Mouse (Mus musculus) testis, adult 2 months (tissue): ENCODE results near the gene Coa3. TPM values are rescaled to one million over a fixed set of nuclear protein-coding genes. Genes with fewer than 3 reads are reported as not detected.

Source experiments
- H3K27ac ChIP-seq: fragments of 200-500 bp; 2 replicates; pipeline ENCODE4 v1.5.1; 2012; ENCODE audit warnings: low read depth, low read length; ENCODE audit not compliant: control insufficient read depth, insufficient read depth
- H3K27me3 ChIP-seq: fragments of 200-500 bp; 2 replicates; pipeline ENCODE4 v1.6.1; 2012; ENCODE audit warnings: mild to moderate bottlenecking, low read length, moderate library complexity; ENCODE audit not compliant: control insufficient read depth, insufficient read depth
- H3K36me3 ChIP-seq: fragments of 200-500 bp; 2 replicates; pipeline ENCODE4 v1.6.1; 2012; ENCODE audit warnings: mild to moderate bottlenecking, low read length; ENCODE audit not compliant: control insufficient read depth, insufficient read depth
- H3K4me1 ChIP-seq: fragments of 200-500 bp; 2 replicates; pipeline ENCODE4 v1.6.1; 2012; ENCODE audit warnings: low read length; ENCODE audit not compliant: control insufficient read depth, insufficient read depth
- H3K4me3 ChIP-seq: fragments of 200-500 bp; 2 replicates; pipeline ENCODE4 v1.5.1; 2012; ENCODE audit warnings: low read depth, mild to moderate bottlenecking, low read length, moderate library complexity, mixed read lengths; ENCODE audit not compliant: control insufficient read depth
- CTCF ChIP-seq: fragments of 200-500 bp; IDR thresholded peaks from 2 replicates; pipeline ENCODE4 v1.5.1; 2012; ENCODE audit warnings: low read depth, mild to moderate bottlenecking, inconsistent platforms, low read length, moderate library complexity; ENCODE audit not compliant: control insufficient read depth, insufficient read depth, insufficient replicate concordance
- POLR2A ChIP-seq: fragments of 200-500 bp; IDR thresholded peaks from 2 replicates; pipeline ENCODE4 v1.6.1; 2012; ENCODE audit warnings: low read depth, mild to moderate bottlenecking, inconsistent platforms, low read length, moderate library complexity; ENCODE audit not compliant: control insufficient read depth
- polyA plus RNA-seq: library from polyadenylated mRNA; depleted of rRNA; stranded (reverse); fragments of >200 nt; gene quantifications from 2 replicates; pipeline ENCODE4 v1.2.3, GENCODE M21; 2012

The Coa3 gene
- polyA plus RNA-seq, 1 experiment = 46.6 TPM

DNA sequence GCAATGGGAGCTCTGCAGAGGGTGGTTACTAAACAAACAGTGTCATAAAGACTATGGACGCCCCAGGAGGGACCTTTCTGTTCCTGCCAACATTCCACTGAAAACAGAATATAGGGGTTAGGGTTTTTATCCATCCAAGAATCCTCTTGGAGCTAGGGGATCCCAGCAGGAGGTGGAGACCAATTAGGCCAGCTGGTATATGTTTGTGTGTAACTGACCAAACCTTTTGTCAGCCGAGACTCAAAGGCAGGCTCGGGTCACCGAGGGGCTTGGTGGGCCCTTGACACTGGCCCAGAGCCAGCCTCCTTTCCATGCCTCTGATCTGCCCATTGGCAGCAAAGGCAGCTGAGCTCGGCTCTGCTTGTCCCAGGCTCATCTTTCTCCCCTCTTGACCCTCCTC is 4.0 kb upstream of the Coa3 start:
- Histone ChIP-seq H3K36me3 (peaks cover 4% of the 10 kb centered on the region; the same call in 1 of the 2 replicates), H3K27me3 (no peaks in the 10 kb centered on the region), H3K27ac (no peak overlapping the region), H3K4me1 (peaks cover 5% of the 10 kb centered on the region), H3K4me3 (no peak overlapping the region)
- no peak for TF ChIP-seq CTCF
- TF ChIP-seq POLR2A = no peak

DNA sequence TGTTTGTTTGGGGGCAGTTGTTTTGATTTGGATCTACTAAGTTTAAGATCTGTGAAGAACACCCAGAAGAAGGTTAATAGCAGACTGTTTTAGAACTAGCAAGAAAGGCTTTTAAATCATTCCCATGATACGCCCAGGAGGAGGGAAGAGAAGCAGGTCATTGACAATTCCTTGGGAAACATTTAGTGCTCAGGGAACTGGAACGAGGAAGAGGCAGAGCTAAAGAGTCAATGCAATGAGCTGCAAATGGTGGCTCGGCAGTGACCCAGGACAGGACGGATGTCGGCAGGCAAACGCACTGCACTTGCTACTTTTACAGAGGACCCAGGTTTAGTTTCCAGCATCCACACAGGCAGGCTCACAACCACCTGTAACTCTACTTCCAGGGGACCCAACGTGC is 1.9 kb upstream of the Coa3 start:
- Histone ChIP-seq H3K4me1 (peaks cover 11% of the 10 kb centered on the region), H3K27me3 (no peaks in the 10 kb centered on the region), H3K4me3 (peak overlapping the region; percentile 43; the same call in 1 of the 2 replicates), H3K27ac (no peak overlapping the region), H3K36me3 (peaks cover 4% of the 10 kb centered on the region; the same call in 1 of the 2 replicates)
- TF ChIP-seq POLR2A = no peak
- no peak for TF ChIP-seq CTCF

DNA sequence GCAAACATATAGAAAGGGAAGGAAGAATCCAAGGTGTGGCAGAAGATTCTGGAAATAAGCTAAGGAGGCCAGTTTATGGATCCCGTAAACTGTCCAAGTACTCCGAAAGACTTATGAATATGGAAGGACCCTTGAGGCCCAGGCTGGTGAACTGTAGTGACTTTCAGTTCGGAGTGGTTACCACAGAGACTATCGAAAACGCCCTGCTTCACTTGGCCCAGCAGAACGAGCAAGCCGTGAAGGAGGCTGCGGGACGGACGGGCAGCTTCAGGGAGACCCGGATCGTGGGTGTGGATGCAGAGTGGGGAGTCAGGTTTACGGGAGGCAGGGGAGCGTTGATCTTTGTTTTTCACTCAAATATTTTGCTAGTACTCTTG is 267 bp upstream of the Coa3 start:
- H3K27ac ChIP-seq = peak overlapping the region; percentile 96
- no peak; the same call in 1 of the 2 replicates for TF ChIP-seq POLR2A
- TF ChIP-seq CTCF = no peak
- H3K4me1 ChIP-seq = peaks cover 11% of the 10 kb centered on the region
- H3K4me3 ChIP-seq = peak overlapping the region; percentile 99
- no peaks in the 10 kb centered on the region for H3K27me3 ChIP-seq
- no peaks in the 10 kb centered on the region; the same call in 1 of the 2 replicates for H3K36me3 ChIP-seq

DNA sequence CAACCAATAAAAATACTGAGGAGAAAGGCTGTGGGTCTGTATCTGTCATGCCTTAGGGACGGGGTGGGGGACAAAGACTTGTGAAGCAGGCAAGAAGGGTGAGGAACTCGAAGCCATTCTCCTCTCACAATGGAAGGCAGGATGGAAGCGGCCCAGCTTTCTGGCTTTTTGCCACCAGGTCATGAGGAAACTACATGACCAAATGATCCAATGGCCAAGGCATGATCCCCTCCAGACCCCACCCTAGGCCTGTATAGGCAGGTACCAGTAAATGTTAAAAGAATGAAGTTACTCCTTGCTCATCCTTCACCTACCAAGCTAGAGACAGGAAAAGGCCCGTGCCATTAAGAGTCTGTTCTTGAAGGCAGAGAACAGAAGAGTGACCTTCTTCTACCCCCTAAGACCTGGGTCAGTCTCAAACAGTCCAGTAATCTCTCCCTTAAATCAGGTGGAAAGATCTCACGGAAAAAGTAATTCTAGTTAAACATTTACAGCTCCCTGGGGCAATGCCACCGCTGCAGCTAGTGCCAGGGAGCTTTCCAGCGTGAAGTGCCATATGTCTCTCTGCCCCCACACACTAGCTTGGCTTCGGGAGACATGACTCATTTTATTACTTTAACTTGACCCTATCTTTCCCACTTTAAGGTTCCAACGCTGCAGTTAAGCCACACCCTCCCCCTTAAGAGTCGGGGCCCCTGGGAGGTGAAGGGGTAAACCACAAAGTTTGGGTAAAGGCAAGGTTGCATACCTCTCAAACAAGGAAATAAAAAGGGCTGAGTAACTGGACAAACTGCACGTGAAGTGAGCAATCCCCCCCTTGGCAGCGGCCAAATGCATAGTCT is 1.3 kb downstream of the Coa3 start:
- Histone ChIP-seq H3K4me1 (peaks cover 11% of the 10 kb centered on the region), H3K27ac (no peak overlapping the region), H3K27me3 (no peaks in the 10 kb centered on the region), H3K4me3 (peak overlapping the region; percentile 99), H3K36me3 (no peaks in the 10 kb centered on the region)
- TF ChIP-seq POLR2A (no peak), CTCF (no peak)

DNA sequence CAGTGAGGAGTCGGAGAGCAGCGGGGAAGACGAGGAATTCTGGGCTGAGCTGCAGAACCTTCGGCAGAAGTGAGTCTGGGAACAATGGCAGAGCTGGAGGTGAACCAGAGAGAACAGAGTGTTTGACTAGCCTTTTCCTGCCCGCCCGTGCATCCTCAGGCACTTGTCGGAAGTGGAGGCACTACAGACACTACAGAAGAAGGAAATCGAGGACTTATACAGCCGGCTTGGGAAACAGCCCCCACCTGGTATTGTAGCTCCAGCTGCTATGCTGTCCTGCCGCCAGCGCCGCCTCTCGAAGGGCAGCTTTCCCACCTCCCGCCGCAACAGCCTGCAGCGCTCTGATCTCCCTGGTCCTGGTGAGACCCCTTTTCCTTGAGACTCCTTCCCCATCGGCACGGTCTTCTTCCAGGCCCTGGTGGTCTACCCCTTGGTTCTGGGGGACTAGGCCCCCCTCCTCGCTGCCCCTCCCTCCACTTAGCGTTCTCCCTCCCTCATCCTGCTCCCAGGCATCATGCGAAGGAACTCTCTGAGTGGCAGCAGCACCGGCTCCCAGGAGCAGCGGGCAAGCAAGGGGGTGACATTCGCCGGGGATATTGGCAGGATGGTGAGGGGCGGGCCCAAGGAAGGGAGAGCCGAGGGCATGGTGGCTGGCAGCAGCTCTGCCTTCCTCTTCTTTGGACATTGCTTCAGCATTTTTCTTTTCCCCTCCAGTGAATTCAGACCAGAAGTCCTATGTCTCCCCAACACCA is 2.4 kb downstream of the Coa3 start:
- peak overlapping the region; percentile 99 for H3K4me3 ChIP-seq
- no peak overlapping the region for H3K27ac ChIP-seq
- no peaks in the 10 kb centered on the region for H3K27me3 ChIP-seq
- TF ChIP-seq POLR2A (no peak), CTCF (no peak)
- peaks cover 11% of the 10 kb centered on the region for H3K4me1 ChIP-seq
- no peaks in the 10 kb centered on the region for H3K36me3 ChIP-seq

DNA sequence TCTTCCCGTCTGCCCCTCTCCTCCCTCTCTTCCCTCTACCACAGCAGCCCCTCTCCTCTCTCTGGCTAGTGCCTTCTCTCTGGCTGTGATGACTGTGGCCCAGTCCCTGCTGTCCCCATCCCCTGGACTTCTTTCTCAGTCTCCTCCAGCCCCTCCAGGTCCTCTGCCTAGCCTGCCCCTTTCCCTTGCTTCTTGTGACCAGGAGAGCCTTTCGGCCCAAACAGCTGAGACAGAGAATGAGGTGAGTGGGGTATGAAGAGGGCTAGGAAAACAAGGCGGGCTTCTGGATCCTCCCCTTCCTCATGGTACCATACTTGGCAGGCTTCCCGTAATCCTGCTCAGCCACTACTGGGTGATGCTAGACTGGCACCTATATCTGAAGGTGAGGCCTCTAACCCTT is 3.6 kb downstream of the Coa3 start:
- Histone ChIP-seq H3K27me3 (no peaks in the 10 kb centered on the region), H3K27ac (no peak overlapping the region), H3K36me3 (no peaks in the 10 kb centered on the region)

DNA sequence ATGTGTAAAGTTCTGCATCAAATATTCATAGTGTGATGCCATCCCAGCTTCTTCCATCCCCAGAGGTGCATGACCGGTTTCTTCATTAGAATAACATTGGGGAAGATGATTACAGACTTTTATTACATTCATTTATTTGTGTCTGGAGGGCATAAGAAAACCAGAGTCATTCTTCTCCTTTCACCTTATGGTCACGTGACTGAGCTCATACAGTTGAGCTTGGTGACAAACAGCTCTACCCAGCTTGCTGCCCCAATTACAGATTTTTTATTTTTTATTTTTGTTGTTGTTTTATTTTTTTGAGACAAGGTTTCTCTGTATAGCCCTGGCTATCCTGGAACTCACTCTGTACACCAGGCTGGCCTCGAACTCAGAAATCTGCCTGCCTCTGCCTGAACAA is 6.5 kb downstream of the Coa3 start:
- Histone ChIP-seq H3K4me3 (no peak overlapping the region), H3K27me3 (no peaks in the 10 kb centered on the region), H3K36me3 (no peaks in the 10 kb centered on the region), H3K4me1 (peaks cover 5% of the 10 kb centered on the region), H3K27ac (no peak overlapping the region)
- TF ChIP-seq CTCF (no peak), POLR2A (no peak)

More for the DNA sequence above, 3.6 kb downstream of the Coa3 start:
- TF ChIP-seq CTCF = no peak
- no peak for TF ChIP-seq POLR2A
- Histone ChIP-seq H3K4me1 (peaks cover 11% of the 10 kb centered on the region), H3K4me3 (no peak overlapping the region)

DNA sequence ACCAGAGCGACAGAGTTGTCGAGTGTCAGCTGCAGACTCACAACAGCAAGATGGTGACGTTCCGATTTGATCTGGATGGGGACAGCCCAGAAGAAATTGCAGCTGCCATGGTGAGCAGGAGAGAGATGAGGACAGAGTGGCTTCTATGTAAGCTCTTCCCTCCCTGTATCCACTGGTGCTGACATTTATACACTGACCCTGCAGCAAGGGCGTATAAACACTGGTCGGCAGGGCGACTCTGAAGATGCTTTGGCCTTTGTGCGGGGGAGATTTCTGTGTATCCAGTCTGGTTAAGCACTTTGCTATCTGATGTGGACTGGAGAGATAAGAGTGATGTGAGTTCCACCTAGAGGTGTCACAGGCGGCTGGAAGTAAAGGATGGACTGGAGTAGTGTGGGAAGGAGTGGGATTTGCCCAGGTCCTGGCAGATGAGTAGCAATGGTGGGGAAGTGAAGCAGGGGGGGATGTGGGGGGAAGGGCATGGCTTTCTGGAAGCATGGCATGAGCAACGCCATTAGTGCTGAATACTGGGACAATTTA is 9.3 kb downstream of the Coa3 start:
- H3K4me3 ChIP-seq = no peak overlapping the region
- TF ChIP-seq CTCF = no peak
- H3K4me1 ChIP-seq = peaks cover 6% of the 10 kb centered on the region
- H3K27ac ChIP-seq = no peak overlapping the region
- no peaks in the 10 kb centered on the region for H3K36me3 ChIP-seq
- H3K27me3 ChIP-seq = no peaks in the 10 kb centered on the region
